Mouse (Mus musculus): ENCODE measurements around the gene Ccdc117.
"Not testable (repeated sequence)": the region's sequence is repeated elsewhere in the genome, so short reads cannot be mapped to it uniquely, and the experiment has no call there.

Gene Ccdc117

DNA sequence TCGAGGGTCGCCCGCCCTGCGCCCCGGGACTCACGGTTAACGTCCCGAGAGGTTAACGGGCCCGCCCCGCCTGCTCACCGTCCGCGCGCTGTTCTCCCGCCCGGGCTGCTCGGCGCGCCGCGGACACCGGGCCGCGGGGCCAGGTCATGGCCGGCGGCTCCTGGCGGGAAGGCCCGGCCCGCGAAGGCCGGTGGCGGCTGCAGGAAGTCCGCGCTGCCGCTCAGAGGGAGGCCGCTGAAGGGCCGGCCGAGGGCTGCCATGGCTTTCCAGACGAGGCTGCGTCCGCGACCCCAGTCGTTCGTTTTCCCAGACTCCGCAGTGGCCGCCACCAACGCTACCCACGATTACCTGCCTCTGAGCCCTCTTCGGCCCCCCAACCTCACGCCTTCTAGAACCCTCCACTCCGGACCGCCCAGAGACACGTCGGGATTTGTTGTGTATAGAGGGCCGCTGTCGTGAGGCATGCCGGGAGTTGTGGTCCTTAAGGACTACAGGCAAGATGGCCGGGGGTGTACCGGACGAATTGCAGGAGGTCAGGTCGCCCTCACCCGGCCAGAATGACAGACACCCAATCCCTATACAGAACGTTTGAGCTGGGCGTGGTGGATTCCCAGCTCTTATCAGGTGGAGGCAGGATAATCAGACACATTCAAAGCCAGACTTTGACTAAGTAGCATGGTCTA, at the start of gene Ccdc117:
Ccdc117 (minus strand) TSS at position 389 of the 683 bp plus-strand sequence.
- DNase-seq, result peak; percentile 89

DNA sequence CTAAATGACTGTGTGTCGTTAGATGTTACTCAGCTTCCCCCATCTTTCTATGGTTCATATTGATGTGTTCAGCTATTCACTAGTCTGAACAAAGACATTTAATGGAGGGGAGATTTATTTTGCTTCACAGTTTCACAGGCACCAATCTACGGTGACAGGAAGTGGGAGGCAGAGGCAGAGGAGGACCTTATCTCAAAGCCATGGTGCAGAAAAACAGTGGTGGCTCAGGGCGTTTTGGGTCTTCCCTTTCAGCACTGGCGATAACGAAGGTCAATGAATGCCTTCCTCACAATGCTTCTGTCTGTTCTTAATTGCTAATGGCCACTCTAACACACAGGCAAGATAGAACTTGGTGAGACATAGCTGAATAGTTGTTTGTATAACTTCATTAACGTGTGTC, 33.1 kb upstream of the Ccdc117 start:
- no peak for DNase-seq

DNA sequence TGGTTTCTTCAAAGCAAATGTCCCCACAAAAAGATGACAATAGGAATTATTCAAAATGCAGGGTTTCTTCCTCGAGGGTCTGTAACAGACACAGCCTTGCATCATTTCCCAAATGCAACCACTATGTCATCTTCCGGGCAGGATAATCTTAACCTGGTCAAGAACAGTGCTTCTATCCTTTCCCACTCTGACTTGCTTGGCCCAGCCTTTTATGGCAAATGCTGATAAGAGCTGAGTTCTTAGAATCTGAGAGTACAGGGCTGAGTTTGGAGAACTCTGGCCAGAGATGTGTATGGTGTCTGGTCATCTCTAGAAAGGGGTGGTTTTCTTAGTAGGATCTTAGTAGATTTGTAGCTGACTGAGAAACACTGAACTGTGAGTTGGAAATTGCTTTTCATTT, 31.8 kb upstream of the Ccdc117 start:
- DNase-seq, result no peak

- no peak for DNase-seq
Measured at GRCm38 (mm10) chr11:5571856-5572255, 29.9 kb upstream of the Ccdc117 start.

- no peak for DNase-seq
Measured at GRCm38 (mm10) chr11:5569474-5569873, 27.5 kb upstream of the Ccdc117 start, which contains the start of gene Ankrd36. Gene Ankrd36 (plus strand): TSS chr11:5569684.

DNA sequence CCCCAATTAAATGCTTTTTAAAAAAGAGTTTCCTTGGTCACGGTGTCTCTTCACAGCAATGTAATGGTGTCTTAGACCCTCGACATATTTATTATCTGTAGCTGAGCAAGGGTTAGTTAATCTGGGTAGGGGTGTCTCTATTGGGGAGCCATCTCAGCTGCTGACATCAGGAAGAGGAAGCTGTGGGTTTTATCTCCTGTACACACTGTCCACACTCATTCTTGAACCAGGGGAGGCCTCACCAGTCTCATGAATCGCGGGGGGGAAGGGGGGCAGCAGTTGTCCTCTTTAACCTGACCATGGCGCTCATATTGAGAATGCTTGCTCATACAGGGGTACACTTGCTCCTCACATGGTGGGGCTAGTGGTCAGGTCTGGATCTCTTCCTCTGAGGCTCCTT, 26.1 kb upstream of the Ccdc117 start:
- DNase-seq, result no peak

- DNase-seq, result no peak
Measured at GRCm38 (mm10) chr11:5567654-5568053, 25.7 kb upstream of the Ccdc117 start.

GRCm38 (mm10) chr11:5566506-5566905, 24.5 kb upstream of the Ccdc117 start:
- no peak for DNase-seq

DNA sequence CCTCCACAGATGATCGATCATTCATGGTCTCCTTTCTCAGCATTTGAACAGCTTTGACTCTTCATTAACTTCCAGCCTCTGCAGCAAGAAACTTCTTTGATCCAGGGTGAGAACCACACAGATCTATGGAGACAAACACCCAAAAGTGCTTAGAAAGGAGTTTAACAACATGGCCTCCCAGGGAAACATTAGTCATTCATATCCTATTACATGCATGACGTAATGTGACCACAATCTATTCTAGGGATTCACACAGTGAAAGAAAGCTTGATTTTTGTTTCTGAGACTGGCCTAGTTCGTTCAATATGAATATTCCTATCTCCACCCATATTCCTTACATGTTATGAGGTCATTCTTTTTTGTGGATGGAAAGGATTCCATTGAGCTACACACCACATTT, 23.6 kb upstream of the Ccdc117 start:
- DNase-seq, result no peak

- no peak for DNase-seq
Measured at GRCm38 (mm10) chr11:5563898-5564297, 21.9 kb upstream of the Ccdc117 start.

GRCm38 (mm10) chr11:5562625-5563268, 20.8 kb upstream of the Ccdc117 start:
- DNase-seq, result no peak

- no peak for DNase-seq
Measured at GRCm38 (mm10) chr11:5560273-5560672, 18.3 kb upstream of the Ccdc117 start.

GRCm38 (mm10) chr11:5551931-5552330, 9.9 kb upstream of the Ccdc117 start:
- DNase-seq, result no peak

DNA sequence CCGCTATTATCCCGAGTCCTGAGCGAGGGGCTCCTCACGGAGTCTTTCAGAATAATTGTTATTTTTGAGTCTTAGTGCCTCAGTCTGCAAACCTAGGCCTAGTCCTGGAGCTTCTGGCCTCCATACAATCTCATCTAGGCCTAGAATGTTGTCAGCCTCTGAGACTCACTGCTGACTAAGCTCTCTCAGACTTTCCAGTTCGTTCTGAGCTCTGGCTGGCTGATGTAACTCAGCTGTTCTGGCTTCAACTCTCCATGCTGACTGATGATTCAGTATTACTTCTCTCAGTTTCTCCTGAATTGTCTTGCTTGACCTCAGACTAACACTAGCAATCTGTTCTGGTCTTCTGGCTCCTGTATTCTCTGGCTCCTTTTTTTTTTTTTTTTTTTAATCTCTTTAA, 9.4 kb upstream of the Ccdc117 start:
- DNase-seq, result no peak

GRCm38 (mm10) chr11:5546693-5547092, 4.7 kb upstream of the Ccdc117 start:
- no peak for DNase-seq

DNA sequence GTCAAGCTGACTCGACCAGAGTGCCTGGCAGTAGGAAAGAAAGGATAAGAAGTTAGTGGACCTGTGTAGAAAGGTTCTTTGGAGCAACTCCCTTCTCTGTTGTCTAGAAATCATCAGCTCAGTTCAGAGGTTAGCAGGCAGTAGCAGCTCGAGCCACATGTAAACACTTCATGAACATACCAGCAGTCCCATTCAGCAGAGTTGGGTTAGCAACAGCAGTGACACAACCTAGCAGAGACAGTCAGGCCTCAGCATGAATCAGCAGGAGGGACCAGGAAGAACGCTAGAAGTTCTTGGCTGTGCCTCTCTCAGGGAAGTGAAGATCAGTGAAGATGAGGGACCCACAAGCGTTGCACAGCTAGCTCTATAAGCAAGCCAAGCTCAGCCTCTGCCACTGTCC, 3.5 kb upstream of the Ccdc117 start:
- no peak for DNase-seq

- not testable (repeated sequence) for DNase-seq
Measured at GRCm38 (mm10) chr11:5544709-5545108, 2.7 kb upstream of the Ccdc117 start.

DNA sequence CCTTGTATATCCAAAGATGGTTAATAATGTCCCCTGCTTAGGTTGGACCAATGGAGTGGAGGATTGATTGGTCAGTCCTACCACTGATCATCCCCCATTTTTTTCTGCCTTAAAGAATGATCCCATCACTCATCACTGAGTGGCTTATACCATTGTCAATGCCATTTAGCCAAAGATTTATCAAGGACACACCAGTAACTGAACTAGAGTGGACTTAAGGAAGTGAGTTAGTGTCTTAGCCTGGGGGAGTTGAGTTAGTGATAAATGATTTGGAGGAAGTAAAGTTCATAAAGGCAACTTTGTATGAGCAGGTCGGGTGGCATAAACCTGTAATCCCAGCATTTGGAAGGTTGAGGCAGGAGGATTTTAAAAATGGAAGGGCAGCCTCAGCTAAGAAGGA, 1.3 kb upstream of the Ccdc117 start:
- DNase-seq, result no peak

GRCm38 (mm10) chr11:5542482-5543185, 647 bp upstream of the Ccdc117 start:
- DNase-seq, result no peak

- no peak for DNase-seq
Measured at GRCm38 (mm10) chr11:5541230-5541798, 673 bp downstream of the Ccdc117 start.

DNA sequence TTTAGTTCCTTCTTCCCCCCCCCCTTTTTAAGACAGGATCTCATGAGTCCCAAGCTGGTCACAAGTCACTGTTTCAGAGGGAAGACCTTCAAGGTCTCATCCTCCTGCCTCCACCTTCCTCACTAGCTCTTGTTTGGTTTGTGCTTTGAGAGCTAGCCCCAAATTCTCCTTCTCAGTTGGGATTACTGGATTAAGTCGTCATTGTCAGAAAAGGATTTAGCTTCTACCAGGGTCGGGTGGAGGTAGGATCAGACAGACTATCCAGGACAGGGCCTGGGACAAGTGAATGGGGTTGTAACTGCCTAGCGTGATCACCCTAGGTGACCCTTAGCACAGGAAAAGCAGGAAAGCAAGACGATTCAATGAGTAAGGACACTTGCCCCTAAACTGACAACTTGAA, 1.7 kb downstream of the Ccdc117 start:
- DNase-seq, result no peak

DNA sequence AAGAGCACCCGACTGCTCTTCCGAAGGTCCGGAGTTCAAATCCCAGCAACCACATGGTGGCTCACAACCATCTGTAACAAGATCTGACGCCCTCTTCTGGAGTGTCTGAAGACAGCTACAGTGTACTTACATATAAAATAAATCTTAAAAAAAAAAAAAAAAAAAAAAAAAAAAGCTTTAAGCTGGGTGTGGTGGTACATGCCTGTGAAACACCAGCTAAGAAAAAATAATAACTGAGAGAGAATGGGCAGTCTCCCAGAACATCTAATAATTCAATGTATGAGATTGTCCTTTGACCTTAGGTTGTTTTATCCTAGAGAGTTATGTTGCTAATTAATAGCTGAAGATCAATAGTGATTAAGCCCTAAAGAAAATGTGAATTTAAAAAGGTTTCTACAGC, 4.5 kb downstream of the Ccdc117 start:
- not testable (repeated sequence) for DNase-seq

- no peak for DNase-seq
Measured at GRCm38 (mm10) chr11:5533108-5533507, 8.9 kb downstream of the Ccdc117 start.

- no peak for DNase-seq
Measured at GRCm38 (mm10) chr11:5530717-5531116, 11.3 kb downstream of the Ccdc117 start.
